Mouse (Mus musculus): ENCODE data around the gene Olfr1008.
A peak's percentile ranks its signal among the peaks of the same experiment; 100 is the strongest.
"Not testable (repeated sequence)": the region's sequence is repeated elsewhere in the genome, so short reads cannot be mapped to it uniquely, and the experiment has no call there.

Olfr1008 gene

GRCm38 (mm10) chr2:85689131-85689530 is at the start of gene Olfr1008:
Gene Olfr1008, plus strand, starts transcription at chr2:85689431.
- DNase-seq (ENCODE audit: low read depth), result no peak

GRCm38 (mm10) chr2:85650604-85651003 is 38.6 kb upstream of the Olfr1008 start, which contains the start of gene Olfr1002:
Gene Olfr1002, minus strand, starts transcription at chr2:85650704.
- no peak for DNase-seq (ENCODE audit: low read depth)

- not testable (repeated sequence) for DNase-seq (ENCODE audit: low read depth)
Observed at GRCm38 (mm10) chr2:85664355-85664754, 24.9 kb upstream of the Olfr1008 start, which contains the start of gene Olfr154. Gene Olfr154, minus strand, starts transcription at chr2:85664455.

- DNase-seq (ENCODE audit: low read depth), result no peak
Observed at GRCm38 (mm10) chr2:85678667-85679066, 10.6 kb upstream of the Olfr1008 start, which contains the start of gene Olfr1006. Gene Olfr1006, minus strand, starts transcription at chr2:85678767.

- not testable (repeated sequence) for DNase-seq (ENCODE audit: low read depth)
Observed at GRCm38 (mm10) chr2:85710680-85711079, 21.4 kb downstream of the Olfr1008 start.

GRCm38 (mm10) chr2:85711159-85711558 is 21.9 kb downstream of the Olfr1008 start:
- no peak for DNase-seq (ENCODE audit: low read depth)

- no peak for DNase-seq (ENCODE audit: low read depth)
Observed at GRCm38 (mm10) chr2:85715119-85715518, 25.9 kb downstream of the Olfr1008 start, which contains the start of gene Olfr1009. Gene Olfr1009, plus strand, starts transcription at chr2:85715419.

- peak; percentile 1 for DNase-seq (ENCODE audit: low read depth)
Observed at GRCm38 (mm10) chr2:85725793-85726192, 36.6 kb downstream of the Olfr1008 start.

Data from naive thymus-derived CD4-positive, alpha-beta T cell, adult 2 months (primary cell).